Mouse (Mus musculus): ENCODE data around the gene Mob2. TPM values are rescaled to one million over a fixed set of nuclear protein-coding genes. Genes with fewer than 3 reads are reported as not detected.
A peak's percentile ranks its signal among the peaks of the same experiment; 100 is the strongest.

Mob2 gene
- polyA plus RNA-seq, 1 experiment: 31.8 TPM

DNA sequence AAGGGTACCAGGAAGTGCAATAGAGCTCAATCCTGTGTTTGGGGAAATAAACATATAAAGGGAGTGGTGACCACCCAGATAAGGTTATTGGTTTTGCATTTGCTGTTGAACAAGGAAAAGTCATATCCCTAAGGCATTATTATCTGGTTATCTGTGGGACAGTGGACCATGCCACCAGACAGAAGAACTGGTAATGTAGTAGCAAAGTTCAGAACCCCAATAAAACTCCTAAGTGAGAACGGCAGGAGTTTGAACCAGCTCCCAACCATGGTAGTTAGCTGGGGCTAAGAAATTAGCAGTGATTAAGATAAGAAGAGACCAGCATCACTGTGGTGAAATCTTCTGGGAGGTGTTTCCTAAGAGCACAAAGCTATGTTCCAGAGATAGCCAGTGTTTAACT lies 14.9 kb downstream of the Mob2 start:
- Histone ChIP-seq H3K27ac (ENCODE audit: insufficient read depth, low read depth, low read length) (peak overlapping the region; percentile 69), H3K36me3 (ENCODE audit: control insufficient read depth, insufficient read depth, low read length) (peaks cover 4% of the 10 kb centered on the region), H3K4me3 (ENCODE audit: low read depth, low read length) (no peak overlapping the region), H3K4me1 (ENCODE audit: control insufficient read depth, insufficient read depth, insufficient read length, low read length) (peaks cover 16% of the 10 kb centered on the region; the same call in 1 of the 2 replicates), H3K27me3 (ENCODE audit: control insufficient read depth, insufficient read depth, low read length) (no peaks in the 10 kb centered on the region)
- 32% methylated on average over 1 of the region's 1 CpGs for WGBS
- TF ChIP-seq POLR2A (IDR thresholded peaks at IDR 0.05; ENCODE audit: low read depth, low read length): no peak
- TF ChIP-seq CTCF (IDR thresholded peaks at IDR 0.05; ENCODE audit: extremely low read depth, insufficient read length, insufficient replicate concordance, low read depth, low read length): no peak

- H3K27me3 ChIP-seq (ENCODE audit: control insufficient read depth, insufficient read depth, low read length): no peaks in the 10 kb centered on the region
- H3K4me1 ChIP-seq (ENCODE audit: control insufficient read depth, insufficient read depth, insufficient read length, low read length): peaks cover 17% of the 10 kb centered on the region; the same call in 1 of the 2 replicates
- TF ChIP-seq CTCF (IDR thresholded peaks at IDR 0.05; ENCODE audit: extremely low read depth, insufficient read length, insufficient replicate concordance, low read depth, low read length): no peak
- TF ChIP-seq POLR2A (IDR thresholded peaks at IDR 0.05; ENCODE audit: low read depth, low read length): no peak
- 18% methylated on average over 2 of the region's 2 CpGs for WGBS
- peak overlapping the region; percentile 80 for H3K27ac ChIP-seq (ENCODE audit: insufficient read depth, low read depth, low read length)
- peaks cover 4% of the 10 kb centered on the region for H3K36me3 ChIP-seq (ENCODE audit: control insufficient read depth, insufficient read depth, low read length)
- no peak overlapping the region for H3K4me3 ChIP-seq (ENCODE audit: low read depth, low read length)
These were observed 15.5 kb downstream of the Mob2 start for GRCm38 (mm10) chr7:142045344-142045743.

- TF ChIP-seq CTCF (IDR thresholded peaks at IDR 0.05; ENCODE audit: extremely low read depth, insufficient read length, insufficient replicate concordance, low read depth, low read length): no peak
- Histone ChIP-seq H3K4me3 (ENCODE audit: low read depth, low read length) (no peak overlapping the region), H3K27me3 (ENCODE audit: control insufficient read depth, insufficient read depth, low read length) (no peaks in the 10 kb centered on the region), H3K27ac (ENCODE audit: insufficient read depth, low read depth, low read length) (no peak overlapping the region), H3K4me1 (ENCODE audit: control insufficient read depth, insufficient read depth, insufficient read length, low read length) (peaks cover 42% of the 10 kb centered on the region; the same call in 1 of the 2 replicates), H3K36me3 (ENCODE audit: control insufficient read depth, insufficient read depth, low read length) (no peaks in the 10 kb centered on the region)
- 88% methylated on average over 3 of the region's 3 CpGs for WGBS
These were observed 20.1 kb downstream of the Mob2 start for GRCm38 (mm10) chr7:142040756-142041155.

DNA sequence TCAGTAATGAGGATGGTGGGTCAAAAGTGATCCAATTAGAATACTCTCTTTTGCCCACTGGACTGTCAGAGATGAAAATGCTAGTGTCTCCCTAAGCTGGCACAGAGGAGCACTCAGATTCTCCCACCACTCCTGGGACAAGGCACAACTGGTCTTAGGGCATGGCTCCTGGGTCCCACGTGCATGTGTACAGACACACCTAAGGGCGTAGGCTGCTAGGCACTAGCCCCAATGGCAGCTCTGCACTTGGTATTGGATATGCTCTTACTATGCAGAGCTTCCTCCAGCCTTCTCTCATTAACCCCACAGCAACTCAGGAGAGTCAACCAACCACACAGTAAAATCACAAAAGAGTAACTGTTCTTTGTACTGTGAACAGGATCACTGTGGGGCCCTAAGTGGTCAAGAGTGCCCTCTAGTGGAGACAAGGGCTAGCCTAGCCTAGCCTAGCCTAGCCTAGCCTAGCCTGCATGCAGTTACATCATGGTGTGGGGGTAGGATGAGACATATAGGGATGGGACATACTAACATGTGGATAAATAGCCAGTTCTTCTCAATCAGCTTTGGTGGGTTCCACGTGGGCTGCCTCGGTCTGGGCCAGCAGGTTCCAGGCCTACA lies 23.2 kb downstream of the Mob2 start:
- peaks cover 60% of the 10 kb centered on the region; the same call in 1 of the 2 replicates for H3K4me1 ChIP-seq (ENCODE audit: control insufficient read depth, insufficient read depth, insufficient read length, low read length)
- H3K27ac ChIP-seq (ENCODE audit: insufficient read depth, low read depth, low read length): peak overlapping the region; percentile 48

DNA sequence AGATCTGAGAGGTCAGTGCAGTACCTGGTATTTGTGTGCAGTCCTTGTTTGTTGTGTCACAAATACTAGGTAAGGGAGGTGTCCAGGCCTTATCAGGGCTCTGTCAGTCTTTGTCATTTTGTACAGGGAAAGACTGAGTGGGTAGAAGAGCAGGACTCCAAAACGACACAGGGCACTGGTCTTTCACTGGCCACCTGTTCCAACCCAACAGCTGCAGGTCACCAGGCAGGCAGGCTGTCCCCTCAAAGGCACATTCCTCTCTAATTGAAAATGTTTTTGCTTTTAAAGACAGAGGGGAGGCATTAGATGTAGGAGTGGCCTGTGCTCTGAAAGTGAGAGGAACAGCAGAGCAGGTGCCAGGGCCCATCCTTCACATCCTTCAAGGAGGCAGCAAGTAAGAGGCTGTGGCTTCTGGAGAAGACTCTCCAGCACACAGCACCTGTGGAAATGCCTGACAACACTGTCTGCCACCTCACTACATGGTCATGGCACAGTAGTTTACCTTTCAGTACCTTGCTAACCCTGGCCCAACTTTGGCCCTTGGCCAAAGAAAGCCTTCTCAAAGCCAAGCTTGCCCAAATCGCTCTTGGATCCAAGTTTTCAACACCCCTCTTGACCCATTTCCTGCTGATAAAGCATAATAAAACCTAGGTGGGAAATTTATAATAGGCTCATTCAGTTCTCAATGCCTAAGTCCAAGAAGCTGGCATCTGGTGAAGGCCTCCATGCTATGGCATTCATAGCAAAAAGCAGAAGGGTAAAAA lies 25.6 kb downstream of the Mob2 start:
- TF ChIP-seq CTCF (IDR thresholded peaks at IDR 0.05; ENCODE audit: extremely low read depth, insufficient read length, insufficient replicate concordance, low read depth, low read length) (no peak), POLR2A (IDR thresholded peaks at IDR 0.05; ENCODE audit: low read depth, low read length) (no peak)
- Histone ChIP-seq H3K4me3 (ENCODE audit: low read depth, low read length) (no peak overlapping the region), H3K27ac (ENCODE audit: insufficient read depth, low read depth, low read length) (peak overlapping the region; percentile 83), H3K4me1 (ENCODE audit: control insufficient read depth, insufficient read depth, insufficient read length, low read length) (peaks cover 62% of the 10 kb centered on the region; the same call in 1 of the 2 replicates), H3K27me3 (ENCODE audit: control insufficient read depth, insufficient read depth, low read length) (no peaks in the 10 kb centered on the region), H3K36me3 (ENCODE audit: control insufficient read depth, insufficient read depth, low read length) (no peaks in the 10 kb centered on the region; the same call in 1 of the 2 replicates)
- 14% methylated on average over 2 of the region's 2 CpGs for WGBS

More for the DNA sequence above, 23.2 kb downstream of the Mob2 start:
- no peaks in the 10 kb centered on the region for H3K36me3 ChIP-seq (ENCODE audit: control insufficient read depth, insufficient read depth, low read length)
- H3K27me3 ChIP-seq (ENCODE audit: control insufficient read depth, insufficient read depth, low read length): no peaks in the 10 kb centered on the region
- TF ChIP-seq POLR2A (IDR thresholded peaks at IDR 0.05; ENCODE audit: low read depth, low read length) (no peak), CTCF (IDR thresholded peaks at IDR 0.05; ENCODE audit: extremely low read depth, insufficient read length, insufficient replicate concordance, low read depth, low read length) (peak; percentile 75; the same call in 1 of the 2 replicates)
- 40% methylated on average over 4 of the region's 4 CpGs for WGBS
- H3K4me3 ChIP-seq (ENCODE audit: low read depth, low read length): no peak overlapping the region

DNA sequence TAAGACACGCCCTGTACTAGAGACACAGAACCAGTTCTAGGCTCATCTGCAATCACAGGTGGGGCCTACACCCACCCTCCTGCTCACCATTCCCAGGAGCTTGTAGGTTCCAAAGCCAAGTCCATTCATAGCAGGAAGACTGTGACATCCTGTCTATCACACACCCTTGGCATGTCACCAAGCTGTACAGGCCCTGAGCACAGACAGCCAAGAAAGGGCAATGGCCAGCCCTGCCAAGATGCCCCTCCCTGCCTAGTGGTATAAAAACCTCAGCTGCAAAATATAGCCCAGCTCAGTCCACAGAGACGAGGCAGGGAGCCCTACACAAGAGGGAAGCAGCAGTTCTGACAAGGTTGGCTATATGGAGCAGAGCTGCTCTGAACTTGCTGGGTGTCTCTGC lies 26.7 kb downstream of the Mob2 start:
- H3K36me3 ChIP-seq (ENCODE audit: control insufficient read depth, insufficient read depth, low read length): no peaks in the 10 kb centered on the region; the same call in 1 of the 2 replicates
- WGBS: 18% methylated on average over 2 of the region's 2 CpGs
- peak overlapping the region; percentile 60 for H3K27ac ChIP-seq (ENCODE audit: insufficient read depth, low read depth, low read length)
- TF ChIP-seq POLR2A (IDR thresholded peaks at IDR 0.05; ENCODE audit: low read depth, low read length) (peak; percentile 65; the same call in 1 of the 2 replicates), CTCF (IDR thresholded peaks at IDR 0.05; ENCODE audit: extremely low read depth, insufficient read length, insufficient replicate concordance, low read depth, low read length) (no peak)
- H3K4me1 ChIP-seq (ENCODE audit: control insufficient read depth, insufficient read depth, insufficient read length, low read length): peaks cover 56% of the 10 kb centered on the region; the same call in 1 of the 2 replicates
- no peaks in the 10 kb centered on the region for H3K27me3 ChIP-seq (ENCODE audit: control insufficient read depth, insufficient read depth, low read length)
- no peak overlapping the region for H3K4me3 ChIP-seq (ENCODE audit: low read depth, low read length)

DNA sequence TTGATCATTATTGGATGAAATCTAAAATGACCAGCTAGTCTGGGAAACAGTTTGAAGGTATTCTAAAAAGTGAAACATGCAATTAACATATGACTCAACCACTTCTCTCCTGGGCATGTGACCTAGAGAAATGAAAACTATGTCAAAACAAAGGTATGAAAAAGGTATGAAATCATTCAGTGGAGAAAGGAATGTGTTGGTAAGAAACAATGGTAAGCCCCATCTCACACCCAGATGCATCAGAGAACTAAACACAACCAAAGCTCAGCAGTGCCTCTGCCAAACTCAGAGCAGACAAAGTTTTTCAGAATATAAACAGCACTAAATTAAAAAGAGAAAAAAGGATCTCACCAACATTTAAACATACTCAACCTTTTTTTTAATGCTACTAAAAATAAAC lies 30.8 kb downstream of the Mob2 start:
- Histone ChIP-seq H3K27ac (ENCODE audit: insufficient read depth, low read depth, low read length) (no peak overlapping the region), H3K4me1 (ENCODE audit: control insufficient read depth, insufficient read depth, insufficient read length, low read length) (peaks cover 42% of the 10 kb centered on the region), H3K27me3 (ENCODE audit: control insufficient read depth, insufficient read depth, low read length) (no peaks in the 10 kb centered on the region), H3K4me3 (ENCODE audit: low read depth, low read length) (no peak overlapping the region), H3K36me3 (ENCODE audit: control insufficient read depth, insufficient read depth, low read length) (no peaks in the 10 kb centered on the region; the same call in 1 of the 2 replicates)
- TF ChIP-seq CTCF (IDR thresholded peaks at IDR 0.05; ENCODE audit: extremely low read depth, insufficient read length, insufficient replicate concordance, low read depth, low read length) (no peak), POLR2A (IDR thresholded peaks at IDR 0.05; ENCODE audit: low read depth, low read length) (no peak)
